In genomic region chr11:8247535-8247934, GRCm38 (mm10) we compare ENCODE assay signal across 10 mouse cellular contexts.
DNase-seq lines count a peak whose midpoint lies in the region; ATAC-seq lines count a peak whose summit lies in the region.
"Had no signal": no experiment of that assay in that cellular context is flagged by ENCODE, and none has a peak within 500 bp of the region (broad histone marks: within the 10 kb centered on the region; RNA-seq: fewer than 3 reads in every experiment).

No protein-coding gene starts in this region.

- no peaks in the 10 kb centered on the region for H3K36me3 ChIP-seq in limb, embryonic 11.5 days (ENCODE audit: control insufficient read depth, insufficient read depth, low read length)
- H3K36me3 ChIP-seq in limb, embryonic 10.5 days = no peaks in the 10 kb centered on the region
- H3K36me3 ChIP-seq in forebrain, embryonic 13.5 days (ENCODE audit: poor library complexity, severe bottlenecking) = no peaks in the 10 kb centered on the region
- H3K36me3 ChIP-seq: midbrain, embryonic 12.5 days had no signal

- peak; percentile 6 for DNase-seq in adrenal gland, postnatal 10 days
- no peak for DNase-seq in adrenal gland, adult 18-20 months (ENCODE audit: low spot score in 2 of 2)
- no peak for DNase-seq in limb, embryonic 11.5 days (ENCODE audit: low spot score)
- no peak for DNase-seq in limb, embryonic 10.5 days (ENCODE audit: low spot score)
- DNase-seq in heart, postnatal 4 days = peak; percentile 19
- DNase-seq in lung, postnatal 4 days = peak; percentile 21 to 47
- DNase-seq in MN1 (ENCODE audit: low spot score) = no peak
- DNase-seq: adrenal gland, postnatal 25 days had no signal

- H3K9me3 ChIP-seq in limb, embryonic 11.5 days (ENCODE audit: control insufficient read depth, low read length) = no peaks in the 10 kb centered on the region
- H3K9me3 ChIP-seq in limb, embryonic 10.5 days (replicated peaks) = no peaks in the 10 kb centered on the region
- H3K9me3 ChIP-seq in forebrain, embryonic 13.5 days (replicated peaks) = no peaks in the 10 kb centered on the region
- H3K9me3 ChIP-seq: midbrain, embryonic 12.5 days had no signal

- H3K27ac ChIP-seq in limb, embryonic 11.5 days (replicated peaks; ENCODE audit: low read depth, low read length) = 0 out of 2 replicates have a peak overlapping the region, but pooled peaks have one; percentile 30
- H3K27ac ChIP-seq in limb, embryonic 10.5 days = no peak overlapping the region
- no peak overlapping the region for H3K27ac ChIP-seq in forebrain, embryonic 13.5 days
- H3K27ac ChIP-seq: midbrain, embryonic 12.5 days had no signal

- H3K27me3 ChIP-seq in limb, embryonic 11.5 days (ENCODE audit: control insufficient read depth, insufficient read depth, low read length) = no peaks in the 10 kb centered on the region
- H3K27me3 ChIP-seq in limb, embryonic 10.5 days (ENCODE audit: low read depth, poor library complexity, severe bottlenecking) = no peaks in the 10 kb centered on the region
- H3K27me3 ChIP-seq in forebrain, embryonic 13.5 days = no peaks in the 10 kb centered on the region
- H3K27me3 ChIP-seq: midbrain, embryonic 12.5 days had no signal

- WGBS in limb, embryonic 11.5 days = 34% methylated on average over 5 of the region's 5 CpGs
- WGBS in limb, embryonic 10.5 days = 61% methylated on average over 5 of the region's 5 CpGs
- WGBS in forebrain, embryonic 13.5 days = 72% methylated on average over 5 of the region's 5 CpGs

- no peak overlapping the region for H3K4me3 ChIP-seq in limb, embryonic 11.5 days (ENCODE audit: low read depth, low read length)
- no peak overlapping the region for H3K4me3 ChIP-seq in limb, embryonic 10.5 days
- no peak overlapping the region for H3K4me3 ChIP-seq in forebrain, embryonic 13.5 days
- H3K4me3 ChIP-seq: midbrain, embryonic 12.5 days had no signal

- 0 out of 2 replicates have a peak, but pooled peaks cover 8% of the 10 kb centered on the region for H3K4me1 ChIP-seq in limb, embryonic 11.5 days (ENCODE audit: control insufficient read depth, insufficient read depth, low read length)
- peaks cover 20% of the 10 kb centered on the region for H3K4me1 ChIP-seq in limb, embryonic 10.5 days
- no peaks in the 10 kb centered on the region for H3K4me1 ChIP-seq in forebrain, embryonic 13.5 days
- H3K4me1 ChIP-seq: midbrain, embryonic 12.5 days had no signal

- no peak overlapping the region for H3K9ac ChIP-seq in limb, embryonic 11.5 days (ENCODE audit: low read length)
- H3K9ac ChIP-seq in forebrain, embryonic 13.5 days = no peak overlapping the region
- H3K9ac ChIP-seq: midbrain, embryonic 12.5 days had no signal

- no peak overlapping the region for H3K4me2 ChIP-seq in limb, embryonic 11.5 days (ENCODE audit: low read depth, severe bottlenecking)
- no peak overlapping the region for H3K4me2 ChIP-seq in forebrain, embryonic 13.5 days
- H3K4me2 ChIP-seq: midbrain, embryonic 12.5 days had no signal

- no peak for ATAC-seq in limb, embryonic 11.5 days (ENCODE audit: insufficient number of reproducible peaks, low FRiP score, low TSS enrichment, low read depth)
- no peak for ATAC-seq in forebrain, embryonic 13.5 days

Comparison
In these comparisons a context has a peak if more than half of its experiments do, and no peak if none do; other contexts are left out.
1. DNase-seq: peak in adrenal gland, postnatal 10 days (single experiment), heart, postnatal 4 days (single experiment) and lung, postnatal 4 days (2 of 2); none in adrenal gland, adult 18-20 months (0 of 2), limb, embryonic 11.5 days (single experiment), limb, embryonic 10.5 days (single experiment) and MN1 (single experiment).